Mouse (Mus musculus) thymus, adult 2 months (tissue): ENCODE data around the gene Ntm. TPM values are rescaled to one million over a fixed set of nuclear protein-coding genes. Genes with fewer than 3 reads are reported as not detected.

Experiments used
- DNase-seq: peaks from one replicate; pipeline ENCODE4 v3.0.0; 2021
- H3K27ac ChIP-seq: fragments of 200-500 bp; 2 replicates; pipeline ENCODE4 v1.5.1; 2012; ENCODE audit warnings: low read length, control low read depth; ENCODE audit not compliant: control insufficient read depth, insufficient read depth
- H3K27me3 ChIP-seq: fragments of 200-500 bp; 2 replicates; pipeline ENCODE4 v1.6.1; 2012; ENCODE audit warnings: mild to moderate bottlenecking, low read length, moderate library complexity, mixed read lengths; ENCODE audit not compliant: control insufficient read depth, insufficient read depth
- H3K36me3 ChIP-seq: fragments of 200-500 bp; 2 replicates; pipeline ENCODE4 v1.6.1; 2012; ENCODE audit warnings: mild to moderate bottlenecking, low read length, moderate library complexity; ENCODE audit not compliant: control insufficient read depth, insufficient read depth
- H3K4me1 ChIP-seq: fragments of 200-500 bp; replicated peaks from 2 replicates; pipeline ENCODE4 v1.6.1; 2012; ENCODE audit warnings: low read length; ENCODE audit not compliant: control insufficient read depth, insufficient read depth
- H3K4me3 ChIP-seq: fragments of 200-500 bp; 2 replicates; pipeline ENCODE4 v1.5.1; 2012; ENCODE audit warnings: mild to moderate bottlenecking, low read length, control low read depth, moderate library complexity; ENCODE audit not compliant: control insufficient read depth, insufficient read depth
- CTCF ChIP-seq: fragments of 200-500 bp; IDR thresholded peaks from 2 replicates; pipeline ENCODE4 v1.5.1; 2012; ENCODE audit warnings: mild to moderate bottlenecking, control low read depth, low read length, moderate library complexity, borderline replicate concordance; ENCODE audit not compliant: control insufficient read depth, poor library complexity, insufficient read depth; ENCODE audit errors: extremely low read depth
- POLR2A ChIP-seq: fragments of 200-500 bp; IDR thresholded peaks from 2 replicates; pipeline ENCODE4 v1.6.1; 2012; ENCODE audit warnings: mild to moderate bottlenecking, low read length, control low read depth, moderate library complexity; ENCODE audit not compliant: control insufficient read depth, poor library complexity, insufficient read depth; ENCODE audit errors: extremely low read depth
- WGBS: fragments of 180-500 bp; shearing (Covaris S2); methylation state at CpG from one replicate; pipeline ENCODE4 v1.1.7; 2018; 5-methylcytosine and 5-hydroxymethylcytosine counted together
- polyA plus RNA-seq: library from polyadenylated mRNA; depleted of rRNA; stranded (reverse); fragments of >200 nt; gene quantifications from 2 replicates; pipeline ENCODE4 v1.2.3, GENCODE M21; 2012

The Ntm gene
- polyA plus RNA-seq, 1 experiment: 0.19 TPM

- no peak for DNase-seq
- Histone ChIP-seq H3K36me3 (no peaks in the 10 kb centered on the region), H3K27ac (no peak overlapping the region), H3K4me3 (no peak overlapping the region), H3K27me3 (no peaks in the 10 kb centered on the region), H3K4me1 (no peaks in the 10 kb centered on the region)
- TF ChIP-seq POLR2A (no peak), CTCF (no peak)
- WGBS: 85% methylated on average over 4 of the region's 4 CpGs
These were observed 159.1 kb downstream of the Ntm start for GRCm38 (mm10) chr9:29803738-29804285.

- no peak for TF ChIP-seq POLR2A
- no peak for TF ChIP-seq CTCF
- 48% methylated on average over 12 of the region's 12 CpGs for WGBS
- Histone ChIP-seq H3K4me3 (no peak overlapping the region), H3K4me1 (no peaks in the 10 kb centered on the region), H3K27ac (no peak overlapping the region), H3K36me3 (no peaks in the 10 kb centered on the region), H3K27me3 (no peaks in the 10 kb centered on the region)
- no peak for DNase-seq
These were observed 159.8 kb downstream of the Ntm start for GRCm38 (mm10) chr9:29802990-29803737.

GRCm38 (mm10) chr9:29802071-29802705 is 160.8 kb downstream of the Ntm start:
- H3K4me1 ChIP-seq: no peaks in the 10 kb centered on the region
- H3K27ac ChIP-seq: no peak overlapping the region
- no peaks in the 10 kb centered on the region for H3K27me3 ChIP-seq
- H3K4me3 ChIP-seq: no peak overlapping the region
- H3K36me3 ChIP-seq: no peaks in the 10 kb centered on the region
- TF ChIP-seq POLR2A (no peak), CTCF (no peak)
- 86% methylated on average over 12 of the region's 12 CpGs for WGBS
- DNase-seq: no peak

- 92% methylated on average over 4 of the region's 4 CpGs for WGBS
- Histone ChIP-seq H3K27ac (no peak overlapping the region), H3K27me3 (no peaks in the 10 kb centered on the region), H3K4me3 (no peak overlapping the region), H3K4me1 (no peaks in the 10 kb centered on the region), H3K36me3 (no peaks in the 10 kb centered on the region)
- DNase-seq: no peak
- no peak for TF ChIP-seq POLR2A
- TF ChIP-seq CTCF: no peak
These were observed 166.7 kb downstream of the Ntm start for GRCm38 (mm10) chr9:29796281-29796680.

- no peak overlapping the region for H3K4me3 ChIP-seq
- WGBS: 54% methylated on average over 10 of the region's 10 CpGs
- TF ChIP-seq POLR2A (no peak), CTCF (no peak)
- DNase-seq: no peak
- no peaks in the 10 kb centered on the region for H3K4me1 ChIP-seq
- no peak overlapping the region for H3K27ac ChIP-seq
- no peaks in the 10 kb centered on the region for H3K36me3 ChIP-seq
- H3K27me3 ChIP-seq: no peaks in the 10 kb centered on the region
These were observed 171.6 kb downstream of the Ntm start for GRCm38 (mm10) chr9:29791199-29791915.

- Histone ChIP-seq H3K4me1 (no peaks in the 10 kb centered on the region), H3K36me3 (no peaks in the 10 kb centered on the region), H3K4me3 (no peak overlapping the region), H3K27ac (no peak overlapping the region), H3K27me3 (no peaks in the 10 kb centered on the region)
- TF ChIP-seq CTCF: no peak
- no peak for TF ChIP-seq POLR2A
- 9% methylated on average over 4 of the region's 4 CpGs for WGBS
- DNase-seq: no peak
These were observed 172.9 kb downstream of the Ntm start for GRCm38 (mm10) chr9:29790017-29790416.
